Mouse (Mus musculus): ENCODE results near the gene Slc22a13.
"Not testable (repeated sequence)": the region's sequence is repeated elsewhere in the genome, so short reads cannot be mapped to it uniquely, and the experiment has no call there.

Slc22a13 gene

DNA sequence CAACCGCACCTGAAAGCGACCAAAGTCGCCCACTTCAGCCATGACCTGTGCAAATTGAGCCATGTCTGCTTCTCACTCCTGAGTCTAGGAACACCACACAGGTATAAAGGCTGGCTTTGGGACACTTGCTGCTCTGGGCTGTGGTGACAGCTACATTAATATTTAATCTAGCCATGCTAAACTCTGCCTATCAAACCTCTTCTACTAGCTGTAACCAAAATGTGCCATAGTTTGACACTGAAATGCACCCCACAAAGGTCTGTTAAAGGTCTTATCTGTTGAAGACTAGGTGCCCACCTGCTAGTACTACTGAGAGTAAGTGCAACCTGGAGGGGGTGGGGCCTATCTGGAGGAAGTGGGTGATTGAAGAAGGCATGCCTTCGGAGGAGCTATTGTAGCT is at the start of gene Slc22a13:
TSS of gene Slc22a13 (minus strand) at position 101 of the 400 bp plus-strand sequence.
- no peak for DNase-seq (ENCODE audit: low spot score in 2 of 2)

DNA sequence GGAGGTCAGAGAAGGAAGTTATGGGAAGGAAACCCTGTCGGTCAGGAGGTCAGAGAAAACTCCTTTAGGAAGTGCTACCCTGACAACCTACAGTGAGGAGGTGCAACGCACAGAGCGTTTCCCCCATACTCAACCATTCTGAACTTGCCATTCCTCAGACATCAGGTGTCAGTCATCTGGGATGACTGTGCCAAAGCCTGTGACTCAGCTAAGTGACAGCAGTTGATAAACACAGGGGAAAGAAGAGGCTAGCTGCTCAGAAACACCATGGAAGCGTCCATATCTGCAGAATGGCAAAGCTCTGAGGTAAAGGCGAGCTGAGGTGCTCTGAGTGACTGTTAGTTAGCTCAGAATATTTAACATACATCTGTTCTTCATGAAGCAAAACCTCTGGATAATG is 49.2 kb upstream of the Slc22a13 start:
- no peak for DNase-seq (ENCODE audit: low spot score in 2 of 2)

DNA sequence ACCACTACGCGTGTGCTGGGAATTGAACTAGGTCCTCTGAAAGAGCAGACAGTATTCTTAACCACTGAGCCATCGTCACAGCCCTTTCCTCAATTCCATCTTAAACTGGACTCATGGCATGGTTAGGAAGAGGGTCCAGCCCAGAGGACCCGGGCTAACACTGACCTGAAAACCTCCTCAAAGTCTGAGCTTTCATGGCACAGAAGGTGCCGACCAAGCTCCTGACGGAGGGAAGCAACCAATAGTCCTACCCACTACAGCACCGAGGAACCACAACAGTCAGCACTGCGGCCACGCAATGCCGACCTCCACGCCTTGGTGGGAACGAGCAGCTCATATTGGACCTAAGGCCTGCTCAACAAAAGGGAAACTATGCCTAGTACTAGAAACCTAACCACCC is 47.3 kb upstream of the Slc22a13 start:
- DNase-seq (ENCODE audit: low spot score in 2 of 2) = no peak

DNA sequence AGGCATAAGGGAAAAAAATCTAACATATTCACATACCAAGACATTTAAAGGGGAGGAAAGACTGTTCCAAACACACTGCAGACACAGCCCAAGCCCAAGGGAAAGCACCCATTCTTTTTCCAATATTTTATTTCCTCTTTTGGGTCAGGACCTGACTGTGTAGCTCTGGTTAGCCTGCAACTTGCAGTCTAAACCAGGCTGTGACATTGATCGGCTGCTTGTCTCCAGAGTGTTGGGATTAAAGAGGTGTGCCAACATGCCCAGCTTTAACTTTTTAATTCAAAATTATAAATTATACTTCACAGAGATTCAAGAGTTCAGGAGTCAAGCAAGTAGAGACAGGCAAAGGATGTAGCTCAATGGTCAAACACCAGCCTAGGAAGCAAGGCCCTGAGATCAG is 46.2 kb upstream of the Slc22a13 start:
- DNase-seq (ENCODE audit: low spot score in 2 of 2) = no peak

DNA sequence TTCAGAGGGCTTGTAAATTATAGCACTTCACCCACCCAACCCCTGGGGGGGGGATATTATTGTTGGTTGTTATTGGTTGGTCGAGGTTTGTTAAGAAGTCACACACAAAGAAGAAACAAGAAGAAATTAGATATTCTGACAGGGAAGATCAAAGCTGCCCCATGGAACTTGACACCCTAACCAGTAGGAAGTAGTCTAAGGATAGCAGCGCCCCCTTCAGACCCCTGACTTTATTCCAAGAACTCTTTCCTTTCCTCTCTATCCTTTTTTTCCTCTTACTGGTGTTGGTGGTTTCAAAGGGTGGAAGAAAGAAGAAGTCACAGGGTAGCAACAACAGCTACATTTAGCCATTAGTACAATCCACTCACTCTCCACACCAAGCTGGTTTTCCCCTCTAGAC is 45.3 kb upstream of the Slc22a13 start:
- no peak for DNase-seq (ENCODE audit: low spot score in 2 of 2)

DNA sequence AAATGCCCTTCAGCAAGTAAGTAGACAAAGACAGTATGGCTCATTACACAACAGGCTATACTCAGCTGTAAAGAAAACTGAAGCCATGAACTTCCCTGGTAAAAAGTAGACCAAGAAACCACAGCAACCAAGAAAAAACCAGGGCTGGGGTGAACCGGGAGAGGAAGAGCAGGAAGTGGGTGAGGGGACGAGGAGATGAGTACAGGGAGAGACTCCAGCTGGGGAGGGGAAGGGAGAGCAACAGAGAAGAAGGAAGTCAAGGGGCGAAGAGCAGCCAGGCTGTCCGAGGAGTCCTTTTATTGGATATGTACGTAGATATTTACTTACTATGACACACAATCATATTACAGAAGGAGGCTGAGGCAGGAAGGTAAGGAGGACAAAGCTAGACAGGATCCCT is 39.1 kb upstream of the Slc22a13 start:
- DNase-seq (ENCODE audit: low spot score in 2 of 2) = no peak

DNA sequence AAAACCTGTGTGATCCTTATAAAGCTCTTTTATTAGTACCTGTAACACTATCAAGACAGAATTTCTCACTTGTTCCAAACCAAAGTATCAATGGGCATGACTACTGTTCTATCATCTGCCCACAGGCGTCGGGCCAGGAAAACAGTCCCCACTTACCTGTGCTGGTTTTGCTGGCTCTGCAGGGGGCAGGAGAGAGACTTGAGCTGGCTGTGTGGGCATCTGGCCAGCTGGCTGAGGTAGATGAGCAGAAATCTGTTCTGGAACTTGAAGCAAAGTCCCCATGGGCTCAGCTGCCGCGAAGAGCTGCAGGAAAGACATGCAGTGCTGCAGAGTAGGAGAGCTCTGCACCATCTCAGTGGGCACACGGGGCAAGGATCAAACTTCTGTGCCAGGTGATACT is 37.9 kb upstream of the Slc22a13 start:
- DNase-seq (ENCODE audit: low spot score in 2 of 2) = no peak

DNA sequence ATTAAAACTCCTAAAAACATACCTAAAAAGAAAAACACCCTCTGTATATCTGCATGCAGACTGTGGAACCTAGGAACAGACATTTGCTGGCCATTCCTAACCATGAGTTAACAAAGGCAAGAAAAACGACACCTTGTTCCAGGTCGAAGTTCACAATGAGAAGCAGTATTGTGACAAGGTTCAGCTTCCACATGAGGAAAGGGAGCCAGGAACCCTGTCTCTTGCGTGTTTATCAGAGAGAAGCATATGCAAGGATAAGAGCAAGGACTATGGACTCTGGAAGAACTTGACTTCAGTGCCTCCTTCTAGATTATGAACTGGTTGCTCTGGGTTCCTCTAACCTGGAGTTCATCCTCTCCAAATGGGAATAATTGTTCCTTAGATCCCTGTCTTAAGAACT is 35.1 kb upstream of the Slc22a13 start:
- DNase-seq (ENCODE audit: low spot score in 2 of 2) = no peak

DNA sequence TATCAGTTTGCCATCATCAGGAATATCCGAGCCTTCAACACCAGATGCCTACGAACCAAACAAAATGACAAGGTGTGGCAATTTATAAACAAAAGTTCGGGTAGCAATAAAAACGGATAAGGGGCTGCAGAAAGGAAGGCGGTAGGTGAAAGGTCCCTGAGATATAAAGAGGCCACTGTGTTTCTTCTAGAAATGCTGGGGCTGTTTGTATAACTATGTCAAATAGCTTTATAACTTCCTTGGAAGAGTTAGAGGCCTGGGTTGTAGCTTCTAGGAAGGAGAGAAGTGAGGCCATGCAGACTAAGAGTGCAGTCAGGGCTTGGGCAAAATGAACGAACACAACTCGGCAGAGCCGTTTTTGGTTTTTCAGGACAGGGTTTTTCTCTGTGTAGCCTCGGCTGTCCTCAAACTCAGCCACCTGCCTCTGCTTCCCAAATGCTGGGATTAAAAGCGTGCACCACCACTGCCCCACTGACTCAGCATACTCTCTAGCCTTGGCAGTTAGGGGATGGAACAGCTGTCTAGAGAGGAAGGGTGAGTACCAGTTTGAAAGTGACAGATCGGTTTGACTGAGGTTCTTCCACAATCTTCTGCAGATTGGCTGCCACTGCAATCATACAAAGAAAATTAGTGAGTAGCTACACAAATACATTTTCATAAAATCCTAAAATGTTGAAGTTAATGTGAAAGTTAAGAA is 32.4 kb upstream of the Slc22a13 start:
- no peak for DNase-seq (ENCODE audit: low spot score in 2 of 2)

DNA sequence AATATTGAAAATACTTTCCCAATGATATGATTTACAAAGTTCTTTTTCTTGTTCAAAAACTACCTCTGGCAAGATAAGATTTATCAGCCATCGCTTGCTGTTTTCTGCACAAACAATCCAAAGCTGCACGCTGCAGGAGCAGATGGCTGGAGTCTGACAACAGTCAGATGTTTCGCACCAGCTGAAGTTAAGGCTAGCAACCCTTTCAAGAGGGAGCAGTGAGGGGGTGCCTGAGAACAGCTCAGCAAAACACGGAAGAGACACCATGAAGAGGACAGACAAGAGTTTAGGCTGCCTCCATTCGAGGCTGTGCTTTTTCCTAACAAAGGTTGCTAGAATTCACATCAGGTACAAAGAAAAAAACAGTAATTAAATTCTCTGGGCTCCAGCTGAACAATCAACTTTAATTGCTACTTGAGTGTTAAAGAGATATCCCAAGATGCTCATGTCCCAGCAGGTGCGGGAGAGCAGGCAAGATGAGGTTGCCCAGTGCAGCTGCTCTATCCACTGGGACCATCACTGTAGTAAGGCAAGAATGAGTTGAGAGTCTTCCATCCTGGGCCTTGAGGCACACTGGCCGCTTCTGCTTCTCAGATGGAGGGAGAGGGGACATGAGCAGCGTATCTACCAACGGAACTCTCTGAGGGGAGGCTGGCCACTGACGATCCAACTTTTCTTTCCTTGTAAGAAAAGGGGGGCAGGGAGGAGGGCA is 31.5 kb upstream of the Slc22a13 start:
- DNase-seq (ENCODE audit: low spot score in 2 of 2) = no peak

DNA sequence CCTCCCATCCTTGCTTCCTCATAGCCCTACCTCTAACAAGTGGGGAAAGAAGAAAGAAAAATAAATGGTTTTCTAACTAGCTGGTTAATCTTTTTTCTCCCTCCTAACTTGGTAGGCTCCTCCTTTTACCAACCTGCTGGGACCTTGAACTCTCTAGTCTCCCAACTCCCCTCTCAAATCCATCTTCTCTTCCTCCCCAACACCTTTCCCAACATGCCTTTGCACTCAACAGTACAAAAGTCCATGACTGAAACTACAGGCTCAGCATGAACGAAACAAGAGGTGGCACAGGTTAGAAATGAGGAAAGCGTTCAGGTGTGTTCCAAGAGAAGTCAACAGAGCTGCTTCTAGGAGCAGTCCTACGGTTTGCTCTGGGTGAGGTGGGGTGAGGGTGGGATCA is 30.4 kb upstream of the Slc22a13 start:
- DNase-seq (ENCODE audit: low spot score in 2 of 2) = no peak

DNA sequence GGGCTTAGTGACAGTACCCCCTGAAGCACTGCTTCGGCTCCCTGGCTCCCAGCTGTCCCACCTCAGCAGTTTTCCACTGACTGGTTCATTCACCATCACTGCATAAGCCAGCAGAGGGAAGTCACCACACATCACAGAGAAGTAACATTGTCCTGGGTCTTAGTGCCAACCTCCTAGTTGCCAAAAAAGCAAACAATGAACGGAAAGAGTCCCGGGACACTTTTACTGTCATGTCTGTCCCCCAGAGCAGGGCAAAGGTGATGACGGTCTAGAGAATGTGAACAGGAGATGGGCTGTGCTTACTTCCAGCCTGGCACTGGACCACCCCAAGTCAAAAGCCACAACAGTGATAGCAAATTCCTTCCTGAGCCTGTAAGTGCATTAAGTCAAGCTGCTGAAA is 29.9 kb upstream of the Slc22a13 start:
- no peak for DNase-seq (ENCODE audit: low spot score in 2 of 2)

DNA sequence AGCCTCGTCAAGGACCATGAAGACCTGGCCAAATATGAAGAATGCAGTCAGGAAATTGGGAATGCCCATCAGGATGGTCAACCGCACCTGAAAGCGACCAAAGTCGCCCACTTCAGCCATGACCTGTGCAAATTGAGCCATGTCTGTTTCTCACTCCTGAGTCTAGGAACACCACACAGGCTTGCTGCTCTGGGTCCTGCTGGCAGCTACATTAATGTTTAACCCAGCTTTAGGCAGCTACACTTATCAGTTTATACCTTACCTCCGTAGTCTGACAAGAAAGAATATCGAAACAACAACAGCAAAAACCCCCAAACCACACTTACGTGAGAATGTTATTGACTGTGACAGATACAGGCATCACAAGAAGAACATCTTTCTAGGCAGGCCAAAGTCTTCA is 22.7 kb upstream of the Slc22a13 start:
- DNase-seq (ENCODE audit: low spot score in 2 of 2) = no peak

DNA sequence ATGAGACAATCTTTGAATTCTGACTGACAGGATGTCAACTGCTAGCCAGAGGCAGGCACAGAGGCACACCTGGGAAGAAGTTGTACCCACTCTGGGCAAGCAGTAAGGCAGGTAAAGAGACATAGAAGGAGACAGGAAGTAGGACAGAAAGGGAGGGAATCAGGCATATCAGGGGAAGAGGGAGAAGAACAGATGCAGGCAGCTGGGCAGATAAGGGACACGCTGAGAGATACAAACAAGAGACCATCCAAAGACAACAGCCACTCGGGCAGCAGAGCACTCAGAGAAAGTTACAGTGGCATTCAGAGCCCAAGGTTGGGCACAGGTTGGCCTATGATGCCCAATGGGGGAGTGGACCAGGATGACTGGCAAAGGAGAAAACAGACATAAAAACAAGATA is 21.9 kb upstream of the Slc22a13 start:
- no peak for DNase-seq (ENCODE audit: low spot score in 2 of 2)

DNA sequence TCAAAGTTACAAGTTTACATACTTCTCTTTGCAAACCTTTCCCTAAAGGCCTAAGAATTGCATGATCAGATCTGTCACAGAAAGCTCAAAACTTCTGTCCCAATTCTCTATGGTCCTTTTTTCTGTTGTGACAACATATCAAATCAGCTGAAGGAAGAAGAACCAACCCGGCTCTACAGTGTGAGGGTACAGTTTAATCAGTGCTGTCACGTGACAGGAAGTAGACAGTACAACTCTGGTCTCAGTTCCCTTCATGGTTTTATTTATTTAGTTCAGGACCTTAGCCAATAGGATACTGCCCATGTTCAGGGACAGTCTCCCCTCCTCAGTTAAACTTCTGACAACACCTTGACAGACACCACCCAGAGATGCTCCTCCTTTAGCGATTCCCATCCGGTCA is 11.4 kb upstream of the Slc22a13 start:
- DNase-seq (ENCODE audit: low spot score in 2 of 2) = no peak

DNA sequence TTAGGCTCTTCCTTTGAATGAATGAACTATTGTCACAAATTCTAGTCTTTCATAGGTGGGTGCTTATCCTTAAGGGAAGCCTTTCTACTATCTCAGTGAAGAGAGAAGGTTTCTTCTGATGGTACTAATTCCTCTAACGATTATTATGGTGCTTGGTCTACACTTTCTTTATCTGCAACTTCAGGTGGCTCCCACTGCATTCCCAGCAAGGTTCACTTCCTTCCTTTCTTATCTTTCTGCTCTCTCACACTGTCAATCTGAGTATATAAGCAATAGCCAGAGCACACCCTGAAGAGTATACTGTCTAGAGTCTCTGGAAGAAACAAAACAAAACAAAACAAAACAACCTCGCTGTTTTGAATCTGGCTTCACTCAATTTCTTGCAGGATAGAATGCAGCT is 10.8 kb upstream of the Slc22a13 start:
- DNase-seq (ENCODE audit: low spot score in 2 of 2) = no peak

DNA sequence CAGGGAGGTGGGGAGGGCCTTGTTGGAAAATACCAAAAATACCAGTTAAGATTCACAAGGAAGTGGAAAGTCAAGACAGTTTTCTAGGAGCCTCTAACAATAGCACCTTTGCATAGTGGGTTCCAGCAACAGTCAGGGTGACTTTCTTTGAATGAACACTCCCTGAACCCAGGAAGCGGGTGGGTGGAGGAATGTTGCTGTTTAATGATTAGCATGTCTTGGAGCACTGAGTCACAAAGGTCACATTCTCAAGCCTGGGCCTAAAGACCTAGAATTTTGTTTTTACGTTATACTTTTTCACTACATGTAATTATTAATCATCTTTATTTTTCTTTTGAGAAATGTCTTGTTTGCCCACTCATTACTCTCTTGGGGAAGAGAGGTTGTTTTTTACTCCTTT is 6.4 kb upstream of the Slc22a13 start:
- not testable (repeated sequence) for DNase-seq (ENCODE audit: low spot score in 2 of 2)

DNA sequence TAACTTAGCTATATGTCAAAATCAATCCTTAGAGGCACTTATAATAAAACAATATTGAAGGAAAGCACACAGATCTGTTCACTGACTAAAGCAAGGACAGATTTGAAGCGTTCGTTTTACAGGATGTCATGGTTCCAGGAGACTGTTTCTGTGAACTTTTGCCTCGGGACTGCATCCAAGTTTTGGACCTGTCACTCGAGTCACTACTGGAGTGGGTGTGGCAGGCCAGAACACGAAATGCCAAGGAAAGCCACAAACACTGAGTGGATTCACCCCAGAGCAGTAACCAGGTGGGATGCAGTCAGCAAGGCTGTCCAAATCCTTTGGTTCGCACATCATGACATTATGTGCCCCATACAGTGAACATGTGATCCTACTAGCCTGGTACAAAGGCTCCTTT is 5.7 kb upstream of the Slc22a13 start:
- DNase-seq (ENCODE audit: low spot score in 2 of 2) = no peak

DNA sequence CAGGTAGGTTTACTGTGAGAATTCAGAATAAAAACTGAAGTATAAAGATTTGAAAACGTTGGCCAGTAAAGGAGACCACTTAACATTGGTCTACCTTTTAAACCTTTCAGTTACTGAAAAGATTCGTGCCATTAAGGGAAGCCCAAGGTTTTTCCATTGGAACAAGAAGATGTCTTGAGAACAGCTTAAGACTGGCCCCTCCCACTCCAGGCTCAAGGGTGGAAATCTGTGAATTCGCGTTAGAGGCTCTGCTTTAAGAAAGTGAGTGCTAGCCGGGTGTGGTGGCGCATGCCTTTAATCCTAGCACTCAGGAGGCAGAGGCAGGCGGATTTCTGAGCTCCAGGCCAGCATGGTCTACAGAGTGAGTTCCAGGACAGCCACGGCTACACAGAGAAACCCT is 4.1 kb upstream of the Slc22a13 start:
- no peak for DNase-seq (ENCODE audit: low spot score in 2 of 2)

DNA sequence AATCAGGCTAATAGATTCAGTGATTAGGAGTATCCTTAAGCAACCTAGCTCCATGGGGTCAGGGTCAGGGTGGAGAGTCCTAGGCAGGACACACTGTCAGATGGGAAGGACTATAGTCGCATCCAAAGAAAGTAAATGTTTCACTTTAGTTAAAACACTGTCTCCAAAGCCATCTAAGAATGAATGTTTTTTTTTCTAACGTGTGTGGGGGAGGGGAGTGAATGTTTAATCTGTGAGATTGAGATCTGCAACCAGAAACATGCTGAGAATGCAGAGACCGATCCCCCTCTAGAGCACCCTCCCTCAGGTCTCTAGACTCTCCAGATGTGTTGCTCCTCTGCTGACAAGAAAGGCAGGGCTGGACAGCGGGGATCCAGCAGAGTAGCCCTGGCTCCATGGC is 1.8 kb downstream of the Slc22a13 start:
- no peak for DNase-seq (ENCODE audit: low spot score in 2 of 2)

DNA sequence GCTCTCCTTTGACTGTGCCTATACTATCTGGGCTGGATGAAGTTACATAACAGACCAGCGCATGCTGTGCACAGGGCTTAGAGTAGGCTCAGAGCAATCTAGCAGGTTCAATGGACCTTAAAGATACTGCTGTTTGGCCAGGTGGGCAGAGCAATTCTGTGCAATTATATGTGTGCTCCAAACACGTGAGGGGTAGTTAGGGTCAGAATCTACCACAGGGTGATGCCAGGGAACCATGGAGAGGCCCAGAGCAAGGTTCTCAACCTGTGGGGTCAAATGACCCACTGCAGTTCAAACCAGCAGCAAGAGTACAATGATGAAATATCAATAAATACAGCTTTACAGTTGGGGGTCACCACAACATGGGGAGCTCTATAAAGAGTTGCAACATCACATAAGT is 2.2 kb downstream of the Slc22a13 start:
- DNase-seq (ENCODE audit: low spot score in 2 of 2) = no peak

DNA sequence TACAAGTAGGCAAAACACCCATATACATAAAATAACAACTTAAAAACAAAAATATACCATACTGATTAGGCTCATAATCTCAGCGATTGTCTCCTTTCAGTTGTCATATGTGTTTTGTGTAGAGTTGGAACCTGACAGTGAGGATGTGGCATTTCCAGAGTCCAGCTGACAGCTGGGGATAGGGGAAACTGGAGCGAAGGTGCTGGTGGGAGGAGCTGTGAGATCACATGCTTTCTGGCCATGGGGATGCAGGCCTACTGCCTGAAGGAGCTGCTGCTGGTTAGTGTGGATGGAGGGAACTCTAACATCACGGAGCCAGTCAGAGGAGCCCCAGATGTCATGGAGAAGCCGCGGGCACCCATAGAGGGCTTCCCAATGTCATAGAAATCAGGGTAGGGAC is 3.1 kb downstream of the Slc22a13 start:
- DNase-seq (ENCODE audit: low spot score in 2 of 2) = no peak

DNA sequence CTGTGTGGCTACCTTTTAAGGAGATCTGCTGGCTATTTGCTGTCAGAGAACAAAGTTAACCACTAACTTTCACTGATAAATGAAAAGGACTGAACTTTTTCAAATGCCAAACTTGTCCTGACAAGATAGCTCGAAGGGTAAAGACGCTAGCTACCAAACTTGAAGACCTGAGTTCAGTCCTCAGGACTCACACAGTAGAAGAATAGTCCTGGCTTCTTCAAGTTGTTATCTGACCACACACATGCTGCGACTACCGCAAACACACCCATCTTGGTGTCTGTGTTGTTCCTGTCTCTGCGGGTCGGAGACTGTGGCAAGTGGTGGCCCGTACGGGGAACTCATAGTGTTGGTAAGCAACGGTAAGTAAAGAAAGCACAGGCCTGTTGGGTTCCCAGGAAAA is 5.3 kb downstream of the Slc22a13 start:
- no peak for DNase-seq (ENCODE audit: low spot score in 2 of 2)

DNA sequence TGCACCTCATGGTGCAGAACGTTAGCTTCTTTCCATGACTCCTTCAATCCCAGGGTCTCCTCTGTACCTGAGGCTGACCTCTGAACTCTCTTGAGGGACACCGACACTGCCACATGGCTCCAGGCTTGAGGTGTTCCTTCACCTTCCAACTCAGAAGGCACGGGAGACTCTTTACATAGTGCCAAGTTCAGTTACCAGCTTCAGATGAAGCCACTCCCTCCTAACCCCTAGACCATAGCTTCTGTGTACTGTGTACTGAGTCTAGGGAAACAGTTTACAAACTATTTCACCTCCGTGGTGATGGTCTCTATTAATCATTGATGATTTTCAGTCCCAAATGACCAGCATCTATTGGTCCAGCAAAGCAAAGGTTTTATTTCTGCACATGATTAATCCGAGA is 7.2 kb downstream of the Slc22a13 start:
- no peak for DNase-seq (ENCODE audit: low spot score in 2 of 2)
